Mouse (Mus musculus): ENCODE measurements around the gene Zfp853. TPM values are rescaled to one million over a fixed set of nuclear protein-coding genes. Genes with fewer than 3 reads are reported as not detected.
A peak's percentile ranks its signal among the peaks of the same experiment; 100 is the strongest.

Gene Zfp853
- total RNA-seq, 2 experiments from 2014 or later = 0.17 to 0.38 TPM

DNA sequence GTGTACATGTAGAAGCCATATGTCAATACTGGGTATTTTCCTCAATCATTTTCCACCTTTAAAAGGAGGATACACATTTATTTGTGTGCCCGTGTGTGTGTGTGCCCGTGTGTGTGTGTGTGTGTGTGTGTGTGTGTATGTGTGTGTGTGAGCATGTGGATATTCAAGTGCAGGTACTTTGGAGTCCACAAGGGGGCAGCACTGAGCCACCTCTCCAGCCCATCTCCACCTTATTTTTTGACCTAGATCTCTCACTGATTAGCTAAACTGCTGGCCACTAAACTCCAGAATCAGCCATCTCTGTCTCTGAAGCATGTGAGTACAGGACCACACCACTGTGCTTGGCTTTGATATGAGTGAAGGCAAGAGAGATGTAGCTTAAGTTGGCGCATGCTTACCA is 1.4 kb upstream of the Zfp853 start:
- no peak for DNase-seq (ENCODE audit: low spot score in 2 of 2)

DNA sequence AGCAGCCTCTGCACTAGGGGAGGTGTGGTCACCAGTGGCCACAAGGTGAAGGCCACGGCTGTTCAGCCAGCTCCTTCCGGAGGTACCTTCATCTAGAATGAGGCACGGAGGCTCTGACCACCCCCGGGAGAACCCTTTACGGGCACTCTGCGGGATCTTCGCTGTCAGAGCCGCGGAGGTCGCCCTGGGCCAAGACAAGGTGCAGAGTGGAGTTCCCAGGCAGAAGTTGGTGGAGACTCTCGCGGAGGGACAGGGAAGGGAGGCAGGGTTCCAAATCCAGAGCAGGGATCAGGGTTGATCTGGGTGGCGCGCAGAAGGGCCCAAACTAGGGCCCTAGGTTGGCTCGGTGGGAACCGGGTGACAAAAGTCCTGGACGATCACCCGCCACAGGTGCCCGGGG is 544 bp downstream of the Zfp853 start:
- DNase-seq (ENCODE audit: low spot score in 2 of 2) = no peak

DNA sequence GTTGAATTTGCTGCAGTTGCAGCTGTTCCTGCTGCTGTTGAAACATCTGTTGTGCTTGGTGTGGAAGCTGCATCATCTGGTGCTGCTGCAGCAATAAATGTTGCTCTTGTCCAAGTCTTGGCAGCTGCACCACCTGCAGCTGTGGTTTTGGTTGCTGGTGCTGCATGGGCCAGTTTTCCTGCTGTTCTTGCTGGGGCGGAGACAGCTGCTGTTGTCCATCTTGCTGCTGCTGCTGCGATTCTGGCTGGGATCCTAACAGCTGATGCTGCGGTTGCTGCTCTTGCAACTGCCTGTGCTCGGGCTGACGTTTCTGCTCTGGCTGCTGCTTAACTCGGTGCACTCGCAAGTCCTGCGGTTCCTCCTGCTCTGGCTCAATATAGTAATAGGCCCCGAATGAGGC is 4.1 kb downstream of the Zfp853 start:
- no peak for DNase-seq (ENCODE audit: low spot score in 2 of 2)

DNA sequence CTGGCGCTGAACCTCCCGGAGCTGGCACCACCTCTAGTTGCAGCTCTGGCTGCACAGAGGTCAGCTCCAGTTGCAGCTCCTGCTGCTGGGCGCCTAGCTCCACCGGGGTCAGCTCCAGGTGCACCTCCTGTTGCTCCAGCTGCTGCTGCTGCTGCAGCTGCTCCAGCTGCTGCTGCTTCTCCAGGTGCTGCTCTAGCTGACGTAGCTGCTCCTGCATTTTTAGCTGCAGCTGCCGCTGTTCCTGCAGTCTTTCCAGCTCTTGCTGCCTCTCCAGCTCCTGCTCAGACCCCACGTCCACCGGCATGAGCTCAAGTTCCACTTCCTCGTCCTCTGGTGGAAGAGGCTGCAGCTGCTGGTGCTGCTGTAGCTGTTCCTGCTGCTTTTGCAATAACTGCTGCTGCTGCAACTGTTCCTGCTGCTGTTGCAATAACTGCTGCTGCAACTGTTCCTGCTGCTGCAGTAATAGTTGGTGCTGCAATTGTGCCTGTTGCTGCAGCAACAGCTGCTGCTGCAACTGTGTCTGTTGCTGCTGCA is 5.0 kb downstream of the Zfp853 start:
- no peak for DNase-seq (ENCODE audit: low spot score in 2 of 2)

DNA sequence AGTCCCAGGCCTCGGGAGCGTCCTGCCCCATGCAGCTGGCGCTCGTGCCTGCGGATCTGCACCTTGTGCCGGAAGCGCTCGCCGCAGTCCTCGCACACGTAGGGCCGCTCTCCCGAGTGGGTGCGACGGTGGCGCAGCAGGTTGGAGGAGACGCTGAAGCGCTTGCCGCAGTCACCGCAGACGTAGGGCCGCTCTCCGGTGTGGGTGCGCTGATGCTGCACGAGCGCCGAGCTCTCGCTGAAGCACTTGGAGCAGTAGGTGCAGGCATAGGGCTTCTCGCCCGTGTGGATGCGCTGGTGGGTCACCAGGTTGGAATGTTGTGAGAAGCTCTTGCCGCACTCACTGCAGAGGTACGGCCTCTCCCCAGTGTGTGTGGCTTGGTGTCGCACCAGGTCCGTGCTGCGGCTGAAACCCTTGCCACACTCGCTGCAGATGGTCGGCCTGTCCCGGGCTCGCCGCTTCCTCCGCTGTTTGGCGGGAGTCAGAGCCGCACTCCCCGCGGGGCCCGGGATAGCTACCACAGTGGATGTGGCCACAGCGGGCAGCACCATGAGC is 5.6 kb downstream of the Zfp853 start:
- DNase-seq (ENCODE audit: low spot score in 2 of 2) = no peak

DNA sequence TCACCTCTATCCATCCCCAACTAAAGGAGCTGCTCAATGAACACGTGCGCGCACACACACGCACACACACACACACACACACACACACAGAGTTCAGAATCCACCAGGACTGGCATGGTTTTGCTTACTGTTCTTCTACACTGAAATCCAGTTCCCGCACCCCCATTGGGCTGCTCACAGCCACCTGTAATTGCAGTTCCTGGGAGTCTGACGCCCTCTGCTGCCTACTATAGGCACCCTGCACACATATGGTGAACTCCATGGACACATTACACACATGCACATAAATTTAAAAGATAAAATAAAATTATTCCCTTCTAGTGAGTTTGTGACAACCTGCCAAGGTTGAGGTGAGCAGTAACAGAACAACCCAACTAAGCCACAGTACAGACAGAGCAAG is 8.7 kb downstream of the Zfp853 start:
- no peak for DNase-seq (ENCODE audit: low spot score in 2 of 2)

DNA sequence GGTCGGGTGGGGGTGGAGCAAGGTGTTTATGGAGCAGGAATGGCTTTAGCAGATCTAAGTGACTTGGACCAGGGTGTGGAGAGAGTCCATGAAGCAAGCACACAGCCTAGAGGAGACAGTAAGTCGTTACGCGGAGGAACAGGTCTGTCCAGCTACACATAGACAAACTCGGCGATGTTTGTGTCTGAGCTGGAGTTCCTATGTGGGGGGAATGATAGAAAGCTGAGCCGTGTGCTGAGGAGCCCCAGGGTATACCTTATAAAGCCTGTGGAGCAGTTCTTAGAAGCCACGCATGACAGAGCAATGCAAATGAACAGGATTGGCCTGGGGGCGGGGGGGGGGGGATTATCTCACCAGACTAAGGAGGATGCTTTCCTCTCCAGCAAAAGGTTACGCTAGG is 14.2 kb downstream of the Zfp853 start:
- DNase-seq (ENCODE audit: low spot score in 2 of 2) = no peak

DNA sequence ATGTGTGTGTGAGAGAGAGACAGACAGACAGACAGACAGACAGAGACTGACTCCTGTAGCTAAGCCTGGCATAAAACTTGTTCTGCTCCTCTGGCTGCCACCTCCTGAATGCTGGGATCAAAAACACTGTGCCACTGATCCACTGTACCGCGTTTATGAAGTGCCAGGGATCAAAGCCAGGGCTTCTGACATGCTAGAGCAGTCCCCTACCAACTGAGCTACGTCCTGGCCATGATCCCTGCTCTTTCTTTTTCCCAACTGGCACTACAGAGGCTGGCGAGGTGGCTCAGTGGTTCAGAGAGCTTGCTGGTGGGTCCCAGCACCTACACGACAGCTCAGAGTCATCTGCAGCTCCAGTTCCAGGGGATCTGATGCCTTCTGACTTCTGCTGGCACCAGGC is 17.7 kb downstream of the Zfp853 start:
- DNase-seq (ENCODE audit: low spot score in 2 of 2) = no peak

DNA sequence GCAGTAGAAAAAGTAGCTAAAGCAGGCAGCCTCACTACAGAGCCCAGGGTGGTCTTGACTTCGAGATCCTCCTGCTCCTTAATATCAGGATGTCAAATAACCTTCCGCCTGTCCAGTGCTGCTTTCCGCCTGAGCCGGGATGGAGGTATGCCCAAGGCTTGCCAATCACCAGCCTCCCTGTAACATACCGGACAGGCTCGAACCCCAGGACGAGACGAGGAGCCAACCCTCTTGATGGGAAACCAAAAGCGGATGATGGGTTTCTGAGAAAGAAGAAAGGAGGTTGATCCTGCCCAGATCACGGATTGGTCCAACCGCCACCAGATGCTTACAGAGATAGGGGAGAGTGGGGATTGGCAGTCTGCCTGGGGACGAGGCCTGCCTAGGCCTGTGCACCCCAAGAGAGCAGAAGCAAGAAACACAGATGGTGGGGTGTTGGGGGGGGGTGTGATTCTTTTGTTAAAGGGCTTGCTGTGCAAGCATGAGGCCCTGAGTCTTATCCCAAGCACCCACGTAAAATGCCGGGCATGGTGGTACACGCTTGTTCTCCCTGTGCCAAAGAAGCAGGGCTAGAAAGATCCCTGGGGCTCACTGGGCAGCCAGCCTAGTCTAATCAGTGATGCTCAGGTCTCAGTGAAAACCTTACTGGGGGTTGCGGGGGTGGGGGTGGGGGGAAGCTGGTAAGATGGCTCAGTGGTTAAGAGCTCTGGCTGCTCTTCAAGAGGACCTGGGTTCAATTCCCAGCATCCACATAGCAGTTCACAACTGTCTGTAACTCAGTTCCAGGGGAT is 20.7 kb downstream of the Zfp853 start:
- DNase-seq (ENCODE audit: low spot score in 2 of 2) = no peak

DNA sequence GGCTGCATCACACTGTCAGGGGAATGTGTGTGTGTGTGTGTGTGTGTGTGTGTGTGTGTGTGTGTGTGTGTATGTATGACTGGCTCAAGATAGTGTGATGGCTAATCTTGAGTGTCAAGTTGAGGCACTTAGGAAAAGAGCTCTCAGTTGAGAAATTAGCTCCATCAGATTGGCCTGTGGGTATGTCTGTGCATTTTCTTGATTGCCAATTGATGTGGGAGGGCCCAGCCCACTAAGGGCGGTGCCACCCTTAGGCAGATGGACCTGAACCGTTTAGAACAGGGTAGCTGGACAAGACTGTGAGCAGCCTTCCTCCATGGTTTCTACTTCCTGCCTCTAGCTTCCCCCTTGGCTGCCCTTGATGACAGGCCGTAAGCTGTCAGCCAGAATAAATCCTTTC is 21.3 kb downstream of the Zfp853 start:
- DNase-seq (ENCODE audit: low spot score in 2 of 2) = no peak

DNA sequence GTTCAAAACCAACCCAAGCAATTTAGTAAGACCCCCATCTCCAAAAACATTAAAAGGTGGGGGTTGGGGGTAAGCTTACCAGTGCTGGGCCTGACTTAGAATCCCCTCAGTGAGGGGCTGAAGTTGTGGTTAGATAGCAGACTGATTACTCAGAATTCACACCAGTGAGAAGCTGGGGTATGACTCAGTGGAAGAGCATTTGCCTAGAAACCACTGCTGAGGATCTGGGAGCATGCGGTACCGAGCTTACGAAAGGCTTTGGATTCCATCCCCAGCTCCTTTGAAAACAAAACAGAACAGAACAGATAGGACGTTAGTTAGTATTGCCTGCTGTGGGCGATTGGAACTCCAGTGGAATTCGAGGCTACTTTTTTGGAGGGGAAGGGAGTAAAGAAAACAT is 21.8 kb downstream of the Zfp853 start:
- DNase-seq (ENCODE audit: low spot score in 2 of 2) = no peak

DNA sequence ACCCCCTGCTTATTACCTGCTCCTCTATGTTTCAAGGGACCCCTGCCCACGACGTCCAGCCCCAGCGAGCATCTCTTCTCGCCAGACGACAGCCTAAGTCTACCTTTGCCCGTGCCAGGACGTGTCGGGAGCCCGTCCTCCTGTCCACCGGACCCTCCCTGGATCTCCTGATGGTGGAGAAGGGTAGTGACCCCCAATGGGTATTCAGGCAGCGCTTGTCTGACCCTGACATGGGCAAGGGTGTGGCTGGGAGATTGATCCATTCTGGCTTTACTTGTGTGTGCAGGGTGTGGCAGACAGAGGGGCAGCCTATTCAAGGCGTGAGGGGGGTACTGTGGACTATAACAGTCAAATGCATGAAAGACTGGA is 23.3 kb downstream of the Zfp853 start:
- DNase-seq (ENCODE audit: low spot score in 2 of 2) = no peak

DNA sequence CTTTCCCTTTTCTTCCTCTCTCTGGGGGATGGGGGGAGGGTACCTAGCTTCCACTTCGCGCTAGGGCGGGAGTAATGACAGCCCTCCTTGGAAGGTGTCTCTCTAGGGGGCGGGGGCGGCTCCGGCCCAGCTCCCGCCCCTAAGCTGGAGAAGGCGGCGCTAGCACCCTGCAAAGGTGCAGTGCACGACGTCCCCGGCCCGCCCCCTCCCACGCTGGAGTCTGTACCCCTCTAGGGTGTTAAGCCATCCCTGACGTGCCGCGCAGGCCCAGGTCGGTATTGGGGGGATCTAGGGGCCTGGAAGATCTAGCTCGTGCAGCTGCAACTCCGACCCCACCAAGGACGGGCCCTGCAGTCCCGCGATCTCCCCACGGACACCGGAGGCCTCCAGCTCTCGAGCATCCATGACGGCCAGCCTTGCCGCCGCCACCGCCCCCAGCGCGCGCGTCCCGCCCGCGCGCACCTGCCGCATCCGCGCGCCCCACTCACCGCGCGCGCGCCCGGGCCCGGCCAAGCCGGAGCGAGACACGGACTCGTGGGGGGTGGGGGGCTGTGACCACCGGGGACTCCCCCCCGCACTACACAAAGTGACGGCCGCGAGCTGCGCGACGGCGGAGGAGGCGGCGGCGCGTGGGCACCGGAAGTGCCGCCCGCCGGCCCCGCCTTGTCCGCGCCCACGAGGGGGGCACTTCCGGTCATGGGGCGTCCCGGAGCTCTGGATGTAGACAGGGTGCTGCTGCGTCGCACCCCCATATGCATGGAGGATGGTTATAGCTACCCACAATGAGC is 23.9 kb downstream of the Zfp853 start, which contains the start of gene Zfp316:
Zfp316 (minus strand) TSS at position 660 of the 788 bp plus-strand sequence.
- DNase-seq (ENCODE audit: low spot score in 2 of 2) = peak; percentile 72 to 75

DNA sequence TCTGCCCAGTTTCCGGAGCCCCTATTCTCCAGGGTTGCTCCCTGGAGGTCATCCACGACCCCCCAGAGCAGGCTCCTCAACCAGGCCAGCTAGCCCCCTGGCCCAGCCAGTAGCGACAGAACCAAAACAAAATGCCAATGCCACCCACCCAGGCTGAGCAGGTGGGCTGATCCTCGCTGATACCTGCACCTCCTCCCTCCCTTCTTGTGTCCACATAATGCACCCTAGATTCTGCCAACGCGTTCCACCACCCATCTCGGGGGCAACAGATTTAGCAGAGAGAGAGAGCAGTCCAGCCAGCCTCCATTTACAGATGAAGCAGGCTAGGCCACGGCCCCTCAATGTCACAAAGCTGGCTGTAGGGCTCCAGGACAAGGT is 24.4 kb downstream of the Zfp853 start:
- no peak for DNase-seq (ENCODE audit: low spot score in 2 of 2)

DNA sequence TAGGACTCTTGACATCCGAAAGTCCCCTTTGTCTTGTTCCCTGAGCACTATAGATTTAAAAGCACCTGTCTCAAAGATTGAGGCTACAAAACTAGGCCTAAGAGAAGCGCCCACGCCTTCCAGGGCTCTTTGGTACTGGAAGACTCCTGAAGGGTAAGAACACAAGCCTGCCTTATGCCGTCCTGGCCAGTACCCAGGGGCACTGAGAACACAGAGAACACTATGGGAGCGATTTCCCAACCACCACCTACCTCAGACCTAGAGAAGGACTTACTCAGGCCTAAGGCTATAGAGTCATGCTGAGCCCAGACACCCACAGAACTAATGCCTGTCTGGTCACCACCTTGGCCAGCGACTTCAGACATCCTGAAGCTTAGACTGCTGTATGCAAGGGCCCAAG is 26.6 kb downstream of the Zfp853 start:
- no peak for DNase-seq (ENCODE audit: low spot score in 2 of 2)

DNA sequence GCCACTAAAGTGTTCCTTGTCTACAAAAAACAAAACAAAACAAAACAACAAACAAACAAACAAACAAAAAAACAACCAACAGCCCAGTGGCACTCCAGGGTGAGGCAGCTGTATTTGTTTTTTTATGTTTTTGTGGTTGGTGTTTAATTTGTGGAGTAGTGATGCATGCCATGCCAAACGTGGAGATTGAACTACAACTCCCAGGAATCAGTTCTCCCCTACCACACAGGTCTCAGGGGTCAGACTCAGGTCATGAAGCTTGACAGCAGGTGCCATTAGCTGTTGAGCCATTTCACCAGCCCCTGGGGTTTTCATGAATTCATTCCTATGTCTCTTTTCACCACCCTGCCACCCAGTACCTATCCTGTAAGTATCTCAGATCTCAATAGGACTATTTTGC is 28.0 kb downstream of the Zfp853 start:
- DNase-seq (ENCODE audit: low spot score in 2 of 2) = no peak

DNA sequence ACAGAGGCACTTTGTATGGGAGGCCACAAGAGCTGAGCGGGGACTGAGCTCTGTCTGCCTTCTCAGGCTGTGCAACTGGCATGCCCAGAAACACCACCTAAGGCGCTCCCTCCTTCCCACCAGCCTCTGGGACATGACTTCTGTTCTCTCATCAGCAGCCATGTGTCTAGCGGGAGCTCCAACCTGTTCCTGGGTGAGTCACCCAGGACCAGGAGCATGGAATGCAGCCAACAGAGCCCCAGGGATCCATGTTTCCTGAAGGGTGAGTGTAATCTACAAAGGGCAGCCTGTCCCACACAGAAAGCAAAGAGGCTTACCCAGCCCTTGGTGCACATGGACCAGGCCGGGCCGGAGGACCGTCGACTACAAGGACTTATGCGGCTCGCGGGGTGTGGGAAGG is 28.7 kb downstream of the Zfp853 start:
- DNase-seq (ENCODE audit: low spot score in 2 of 2) = no peak

DNA sequence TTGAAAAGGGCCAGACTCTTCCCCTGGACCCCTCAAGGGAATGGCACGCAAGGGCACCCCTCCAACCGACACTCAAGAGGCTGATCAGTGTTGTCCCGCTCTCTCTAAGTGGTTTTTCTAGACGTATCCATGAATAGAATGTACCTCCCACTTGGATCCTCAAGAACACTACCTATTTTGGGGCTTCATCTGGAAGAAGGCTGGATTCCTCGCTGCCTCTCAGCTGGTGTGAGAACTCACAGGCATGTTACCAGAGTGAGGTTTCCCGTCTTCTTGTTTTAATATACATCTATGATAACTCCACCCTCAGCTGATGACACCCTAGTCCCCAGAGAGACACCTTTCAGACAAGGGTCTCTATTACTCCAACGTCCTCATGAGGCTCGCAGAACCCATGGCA is 31.8 kb downstream of the Zfp853 start:
- no peak for DNase-seq (ENCODE audit: low spot score in 2 of 2)

DNA sequence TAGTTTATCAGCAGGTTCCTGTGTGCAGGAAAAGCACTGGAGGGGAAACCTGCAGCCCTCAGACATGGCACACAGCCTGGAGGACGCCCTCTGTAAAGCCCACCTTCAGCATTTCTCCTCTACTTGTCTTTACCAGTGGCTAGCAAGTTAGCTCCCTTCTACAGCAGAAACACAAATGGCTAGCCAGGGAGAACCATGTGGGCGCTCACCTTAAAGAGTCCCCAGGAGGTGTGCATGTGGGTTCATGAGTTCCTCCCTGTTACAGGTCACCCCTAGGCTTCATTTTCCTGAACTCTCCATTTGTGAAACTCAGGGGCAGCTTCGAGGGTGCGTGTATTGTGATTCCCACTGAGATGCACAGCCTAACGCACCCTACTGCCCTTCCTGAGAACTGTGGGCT is 37.6 kb downstream of the Zfp853 start:
- DNase-seq (ENCODE audit: low spot score in 2 of 2) = no peak

DNA sequence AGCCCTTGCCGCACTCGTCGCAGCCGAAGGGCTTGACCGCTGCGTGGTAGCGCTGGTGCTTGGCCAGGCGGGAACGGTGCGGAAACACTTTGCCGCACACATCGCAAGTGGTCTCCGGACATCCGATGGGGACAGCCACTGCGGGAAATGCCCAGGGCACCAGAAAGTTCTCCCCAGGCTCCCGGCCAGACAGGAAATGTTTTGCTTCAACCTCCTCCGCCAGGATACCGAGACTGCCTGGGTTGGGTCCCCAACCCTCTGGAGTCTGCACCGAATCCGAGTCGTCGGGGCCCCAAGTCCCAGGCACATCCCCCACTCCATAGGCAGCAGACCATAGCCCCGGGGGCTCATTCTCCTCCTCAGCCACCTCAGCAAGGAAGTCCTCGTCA is 38.3 kb downstream of the Zfp853 start:
- no peak for DNase-seq (ENCODE audit: low spot score in 2 of 2)

DNA sequence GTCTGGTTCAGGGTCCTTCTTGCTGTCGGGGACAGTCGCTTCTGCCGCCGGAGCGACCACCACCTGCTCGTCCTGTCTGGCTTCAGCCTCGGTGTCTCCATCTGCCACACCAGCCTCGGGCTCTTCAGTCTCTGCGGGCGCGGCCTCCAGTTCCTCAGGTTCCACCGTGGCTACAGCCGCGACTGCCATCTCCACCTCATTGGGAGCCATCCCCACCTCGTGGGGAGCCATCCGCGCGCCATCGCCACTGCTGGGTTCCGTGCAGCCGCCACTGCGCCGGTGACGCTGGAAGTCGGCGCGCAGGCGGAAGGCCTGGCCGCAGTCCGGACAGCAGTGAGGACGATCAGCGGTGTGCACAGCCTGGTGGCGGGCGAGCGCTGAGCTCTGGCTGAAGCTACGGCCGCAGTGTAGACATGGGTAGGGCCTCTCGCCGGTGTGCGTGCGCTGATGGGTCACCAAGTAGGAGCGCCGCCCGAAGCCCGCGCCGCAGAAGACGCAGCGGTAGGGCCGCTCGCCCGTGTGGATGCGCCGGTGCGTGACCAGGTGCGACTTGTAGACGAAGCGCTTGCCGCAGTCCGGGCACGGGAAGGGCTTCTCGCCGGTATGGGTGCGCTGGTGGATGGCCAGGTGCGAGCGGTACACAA is 38.8 kb downstream of the Zfp853 start:
- DNase-seq (ENCODE audit: low spot score in 2 of 2) = no peak
